Mouse (Mus musculus) liver, adult 2 months (tissue): ENCODE measurements at regions not wholly inside any gene's neighbourhood (a gene's known extent, or its start where the extent isn't known, plus 50 kb on each side); places are given as distances from the start of the nearest gene placed in this dataset.

Experiments used
- CTCF ChIP-seq: fragments of 200-500 bp; IDR thresholded peaks from 2 replicates; pipeline ENCODE4 v1.5.1; 2011; ENCODE audit warnings: low read depth, low read length, control low read depth
- POLR2A ChIP-seq: fragments of 200-500 bp; IDR thresholded peaks from 2 replicates; pipeline ENCODE4 v1.6.1; 2011; ENCODE audit warnings: low read length, control low read depth; ENCODE audit not compliant: insufficient read depth; ENCODE audit errors: extremely low read depth

DNA sequence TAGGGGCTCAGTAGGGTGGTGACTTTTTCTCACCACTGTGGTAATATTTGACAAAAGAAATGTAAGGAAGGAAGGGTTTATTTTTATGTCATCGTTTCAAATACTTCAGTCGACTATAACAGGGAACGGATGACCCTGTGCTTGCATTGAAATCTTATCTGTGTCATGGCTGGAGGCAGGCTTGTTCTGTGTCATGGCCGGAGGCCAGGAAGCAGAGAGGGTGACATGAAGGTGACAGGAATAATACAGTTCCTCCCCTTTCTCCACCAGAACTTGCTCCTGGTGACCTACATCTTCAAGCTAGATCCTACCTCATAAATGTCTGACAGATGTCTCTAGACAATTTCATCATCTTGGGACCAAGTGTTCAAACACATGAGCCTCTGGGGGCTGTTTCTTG, 201.5 kb upstream of the Krr1 start:
- TF ChIP-seq CTCF (no peak), POLR2A (no peak)
